Mouse (Mus musculus): ENCODE measurements around the gene Adcy10.

- no peak for TF ChIP-seq POLR2A (IDR thresholded peaks at IDR 0.05; ENCODE audit: borderline replicate concordance, extremely low read depth, insufficient read depth, insufficient read length, poor library complexity, severe bottlenecking)
- no peak for TF ChIP-seq CTCF (IDR thresholded peaks at IDR 0.05; ENCODE audit: borderline replicate concordance, extremely low read depth, insufficient read depth, insufficient read length)
Observed at GRCm38 (mm10) chr1:165464574-165464973, 20.4 kb upstream of the Adcy10 start.
